Mouse (Mus musculus) lung, postnatal 0 days (tissue): ENCODE measurements around the gene Foxd2. TPM values are rescaled to one million over a fixed set of nuclear protein-coding genes. Genes with fewer than 3 reads are reported as not detected.
A peak's percentile ranks its signal among the peaks of the same experiment; 100 is the strongest.

Experiments
- ATAC-seq: fragments of 200-750 bp; cut with Nextera tagmentation; 2 replicates; pipeline ENCODE4 v1.8.0; 2017; ENCODE audit warnings: moderate library complexity
- DNase-seq: peaks from one replicate; pipeline ENCODE4 v3.0.0-alpha.2; 2016; ENCODE audit warnings: low spot score
- H3K27ac ChIP-seq: fragments of 300-500 bp; sonication (generic); 2 replicates; pipeline ENCODE4 v1.5.1; 2014; ENCODE audit warnings: antibody characterized with exemption, mild to moderate bottlenecking, low read length, mixed read lengths
- H3K27me3 ChIP-seq: fragments of 300-500 bp; sonication (generic); replicated peaks from 2 replicates; pipeline ENCODE4 v1.6.1; 2014; ENCODE audit warnings: low read length, mixed read lengths; ENCODE audit not compliant: insufficient read depth
- H3K36me3 ChIP-seq: fragments of 300-500 bp; sonication (generic); 2 replicates; pipeline ENCODE4 v1.6.1; 2014; ENCODE audit warnings: low read length, mixed read lengths; ENCODE audit not compliant: insufficient read depth
- H3K4me1 ChIP-seq: fragments of 300-500 bp; sonication (generic); 2 replicates; pipeline ENCODE4 v1.6.1; 2014; ENCODE audit warnings: antibody characterized with exemption, low read depth, low read length, mixed read lengths; ENCODE audit not compliant: insufficient read depth
- H3K4me2 ChIP-seq: fragments of 300-500 bp; sonication (generic); replicated peaks from 2 replicates; pipeline ENCODE4 v1.6.1; 2014; ENCODE audit warnings: low read depth, mild to moderate bottlenecking, low read length, moderate library complexity, mixed read lengths
- H3K4me3 ChIP-seq: fragments of 300-500 bp; sonication (generic); 2 replicates; pipeline ENCODE4 v1.5.1; 2014; ENCODE audit warnings: low read depth, low read length
- H3K9ac ChIP-seq: fragments of 300-500 bp; sonication (generic); replicated peaks from 2 replicates; pipeline ENCODE4 v1.6.1; 2014; ENCODE audit warnings: low read depth, mild to moderate bottlenecking
- H3K9me3 ChIP-seq: fragments of 300-500 bp; sonication (generic); 2 replicates; pipeline ENCODE4 v1.6.1; 2016; ENCODE audit warnings: low read length, mixed read lengths
- CTCF ChIP-seq: IDR thresholded peaks from 2 replicates; pipeline ENCODE4 v1.5.1; 2016; ENCODE audit warnings: antibody characterized with exemption, mild to moderate bottlenecking
- EP300 ChIP-seq: IDR thresholded peaks from 2 replicates; pipeline ENCODE4 v1.6.1; 2016; ENCODE audit warnings: antibody characterized with exemption, mild to moderate bottlenecking, control low read depth
- WGBS: fragments of 180-500 bp; shearing (Covaris S2); extraction: QIAGEN DNeasy Blood & Tissue Kit; methylation state at CpG from one replicate; pipeline ENCODE4 v1.1.7; 2014; 5-methylcytosine and 5-hydroxymethylcytosine counted together
- polyA plus RNA-seq: library from polyadenylated mRNA; unstranded; fragments of >200 nt; fragmentation: Nextera tagmentation; extraction: Ambion mirVana; gene quantifications from 2 replicates; pipeline ENCODE4 v1.2.1, GENCODE M21; 2015

The Foxd2 gene
- polyA plus RNA-seq, 1 experiment from 2014 or later = 0.10 TPM

GRCm38 (mm10) chr4:114869765-114870490 is 38.7 kb downstream of the Foxd2 start:
- Histone ChIP-seq H3K4me1 (peaks cover 11% of the 10 kb centered on the region), H3K27ac (no peak overlapping the region)
- 12% methylated on average over 11 of the region's 11 CpGs for WGBS

GRCm38 (mm10) chr4:114863166-114863565 is 45.5 kb downstream of the Foxd2 start:
- DNase-seq (no peak), ATAC-seq (no peak)
- Histone ChIP-seq H3K4me2 (no peak overlapping the region), H3K4me1 (no peaks in the 10 kb centered on the region), H3K27ac (no peak overlapping the region), H3K27me3 (no peaks in the 10 kb centered on the region), H3K9me3 (no peaks in the 10 kb centered on the region), H3K36me3 (no peaks in the 10 kb centered on the region), H3K4me3 (no peak overlapping the region), H3K9ac (no peak overlapping the region)
- 74% methylated on average over 5 of the region's 5 CpGs for WGBS
- TF ChIP-seq EP300 = no peak
- no peak for TF ChIP-seq CTCF

More at GRCm38 (mm10) chr4:114869765-114870490, 38.7 kb downstream of the Foxd2 start:
- peak; percentile 70 for DNase-seq
- Histone ChIP-seq H3K36me3 (no peaks in the 10 kb centered on the region), H3K27me3 (no peaks in the 10 kb centered on the region), H3K9me3 (no peaks in the 10 kb centered on the region), H3K4me2 (no peak overlapping the region), H3K9ac (no peak overlapping the region), H3K4me3 (no peak overlapping the region)
- TF ChIP-seq CTCF = no peak
- no peak for TF ChIP-seq EP300
- ATAC-seq = peak; percentile 80

- ATAC-seq (no peak), DNase-seq (no peak)
- Histone ChIP-seq H3K9me3 (no peaks in the 10 kb centered on the region), H3K27me3 (no peaks in the 10 kb centered on the region), H3K27ac (no peak overlapping the region), H3K4me2 (no peak overlapping the region), H3K36me3 (no peaks in the 10 kb centered on the region), H3K9ac (no peak overlapping the region), H3K4me1 (no peaks in the 10 kb centered on the region), H3K4me3 (no peak overlapping the region)
- TF ChIP-seq CTCF (no peak), EP300 (no peak)
- WGBS = 62% methylated on average over 5 of the region's 5 CpGs
Measured at GRCm38 (mm10) chr4:114858426-114858825, 50.2 kb downstream of the Foxd2 start.

Other genes with a start within 250 kb of the Foxd2 start
- not detected in 2 replicates for gene Gm12830, start 87.2 kb downstream of the Foxd2 start, polyA plus RNA-seq
- not detected in 2 replicates for gene Foxe3, start 17.1 kb upstream of the Foxd2 start, polyA plus RNA-seq
- 94.2 and 96.4 TPM in 2 replicates for gene Cmpk1, start 78.4 kb upstream of the Foxd2 start, polyA plus RNA-seq
- gene Stil, start 91.3 kb upstream of the Foxd2 start, polyA plus RNA-seq = 0.61 and 1.0 TPM in 2 replicates
- 1.9 and 2.5 TPM in 2 replicates for gene Tal1, start 147.6 kb upstream of the Foxd2 start, polyA plus RNA-seq
- gene Pdzk1ip1, start 179.8 kb upstream of the Foxd2 start, polyA plus RNA-seq = 99.9 and 117 TPM in 2 replicates
- gene Cyp4x1, start 225.4 kb upstream of the Foxd2 start, polyA plus RNA-seq = 0.04 TPM in 1 of 2 replicates, not detected in the other